Mouse (Mus musculus) midbrain, embryonic 11.5 days (tissue): ENCODE measurements around the gene Gli2. TPM values are rescaled to one million over a fixed set of nuclear protein-coding genes. Genes with fewer than 3 reads are reported as not detected.

Source experiments
- ATAC-seq: fragments of 200-750 bp; cut with Nextera tagmentation; 2 replicates; pipeline ENCODE4 v1.8.0; 2017; ENCODE audit warnings: moderate TSS enrichment, moderate library complexity; ENCODE audit not compliant: low FRiP score
- DNase-seq: peaks from one replicate; pipeline ENCODE4 v3.0.0; 2015; ENCODE audit warnings: low spot score; ENCODE audit errors: missing footprints
- H3K27ac ChIP-seq: fragments of 300-500 bp; sonication (generic); 2 replicates; pipeline ENCODE4 v1.5.1; 2014; ENCODE audit warnings: low read depth, low read length
- H3K27me3 ChIP-seq: fragments of 300-500 bp; sonication (generic); 2 replicates; pipeline ENCODE4 v1.6.1; 2014; ENCODE audit warnings: mild to moderate bottlenecking, low read length, moderate library complexity, mixed read lengths; ENCODE audit not compliant: control insufficient read depth, insufficient read depth
- H3K36me3 ChIP-seq: fragments of 300-500 bp; sonication (generic); 2 replicates; pipeline ENCODE4 v1.6.1; 2014; ENCODE audit warnings: mild to moderate bottlenecking, low read length, moderate library complexity, mixed read lengths; ENCODE audit not compliant: control insufficient read depth, insufficient read depth
- H3K4me1 ChIP-seq: fragments of 300-500 bp; sonication (generic); 2 replicates; pipeline ENCODE4 v1.6.1; 2014; ENCODE audit warnings: low read length; ENCODE audit not compliant: control insufficient read depth, insufficient read depth
- H3K4me2 ChIP-seq: fragments of 300-500 bp; sonication (generic); 2 replicates; pipeline ENCODE4 v1.6.1; 2014; ENCODE audit warnings: mild to moderate bottlenecking, moderate library complexity
- H3K4me3 ChIP-seq: fragments of 300-500 bp; sonication (generic); 2 replicates; pipeline ENCODE4 v1.5.1; 2014; ENCODE audit warnings: low read depth, low read length
- H3K9ac ChIP-seq: fragments of 300-500 bp; sonication (generic); 2 replicates; pipeline ENCODE4 v1.6.1; 2014; ENCODE audit warnings: low read length
- H3K9me3 ChIP-seq: fragments of 300-500 bp; sonication (generic); 2 replicates; pipeline ENCODE4 v1.6.1; 2016; ENCODE audit warnings: low read length; ENCODE audit not compliant: control insufficient read depth
- WGBS: fragments of 180-500 bp; shearing (Covaris S2); extraction: QIAGEN DNeasy Blood & Tissue Kit; methylation state at CpG from one replicate; pipeline ENCODE4 v1.1.7; 2014; 5-methylcytosine and 5-hydroxymethylcytosine counted together
- polyA plus RNA-seq: library from polyadenylated mRNA; unstranded; fragments of >200 nt; fragmentation: Nextera tagmentation; extraction: Ambion mirVana; gene quantifications from 2 replicates; pipeline ENCODE4 v1.2.1, GENCODE M21; 2014

Gli2 gene
- polyA plus RNA-seq, 1 experiment from 2014 or later = 9.0 TPM

DNA sequence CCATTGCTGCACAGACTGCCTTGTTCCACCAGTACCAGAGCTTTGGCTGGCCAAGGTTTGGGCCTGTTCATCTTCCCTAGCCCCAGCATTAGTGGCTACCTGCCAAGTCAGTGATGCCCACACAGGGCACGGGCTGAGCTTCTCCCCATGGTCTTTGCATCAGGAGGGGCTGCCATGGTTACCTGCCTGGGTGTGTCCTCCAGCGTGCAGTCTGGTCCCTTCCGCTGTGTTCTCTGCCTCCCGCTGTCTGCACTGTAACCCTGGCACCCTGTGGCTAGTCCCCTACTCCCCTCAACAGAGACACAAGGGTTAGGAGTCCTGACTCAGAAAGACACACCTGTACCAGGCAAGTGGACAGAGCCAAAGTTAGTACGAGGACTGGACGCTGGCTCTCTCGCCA, 24.5 kb upstream of the Gli2 start:
- no peaks in the 10 kb centered on the region for H3K9me3 ChIP-seq
- H3K4me1 ChIP-seq = no peaks in the 10 kb centered on the region
- H3K36me3 ChIP-seq = no peaks in the 10 kb centered on the region
- H3K4me2 ChIP-seq = no peak overlapping the region
- WGBS = 86% methylated on average over 7 of the region's 7 CpGs
- H3K4me3 ChIP-seq = no peak overlapping the region
- DNase-seq = no peak
- no peak for ATAC-seq
- H3K27ac ChIP-seq = no peak overlapping the region
- no peaks in the 10 kb centered on the region; the same call in 1 of the 2 replicates for H3K27me3 ChIP-seq
- no peak overlapping the region for H3K9ac ChIP-seq

DNA sequence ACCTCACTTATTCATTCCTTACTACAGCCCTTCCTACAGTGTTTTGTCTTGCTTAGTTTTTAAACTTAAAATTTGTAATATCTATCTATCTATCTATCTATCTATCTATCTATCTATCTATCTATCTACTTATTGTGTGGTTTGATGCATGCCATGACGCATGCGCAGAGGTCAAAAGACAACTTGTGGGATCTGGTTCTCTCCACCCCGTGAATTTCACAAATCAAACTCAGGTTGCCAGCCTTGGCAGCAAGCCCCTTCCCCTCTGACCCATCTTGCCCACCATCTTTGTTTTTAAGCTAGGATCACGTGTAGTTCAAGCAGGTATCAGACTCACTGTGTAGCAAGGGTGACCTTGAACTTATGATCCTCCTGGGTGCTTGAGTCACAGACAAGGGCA, 22.9 kb upstream of the Gli2 start:
- no peaks in the 10 kb centered on the region for H3K36me3 ChIP-seq
- no peak overlapping the region for H3K9ac ChIP-seq
- H3K4me1 ChIP-seq = no peaks in the 10 kb centered on the region
- H3K27me3 ChIP-seq = no peaks in the 10 kb centered on the region; the same call in 1 of the 2 replicates
- no peak overlapping the region for H3K4me2 ChIP-seq
- no peak for ATAC-seq
- no peak overlapping the region for H3K4me3 ChIP-seq
- peak; percentile 73 for DNase-seq
- WGBS = 79% methylated on average over 4 of the region's 4 CpGs
- no peak overlapping the region for H3K27ac ChIP-seq
- no peaks in the 10 kb centered on the region for H3K9me3 ChIP-seq

DNA sequence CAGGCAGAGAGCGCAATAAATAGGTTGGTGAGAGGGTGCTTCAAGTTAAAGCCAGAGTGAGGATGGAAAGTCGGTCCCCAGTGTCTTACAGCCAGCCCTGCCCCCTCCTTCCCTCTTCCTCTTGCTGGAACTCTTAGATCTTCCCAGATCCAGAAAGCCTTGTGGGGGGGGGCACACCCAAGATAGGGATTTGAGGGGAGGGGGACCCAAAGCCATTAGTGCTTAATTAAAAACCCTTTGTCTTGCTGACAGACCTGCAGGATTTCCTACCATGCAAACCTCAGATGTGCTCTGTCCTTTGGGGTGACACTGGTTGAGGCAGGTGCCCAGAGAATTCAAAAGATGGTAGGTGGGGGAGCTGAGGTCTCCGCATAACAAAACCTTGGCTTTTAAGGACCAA, 22.5 kb upstream of the Gli2 start:
- Histone ChIP-seq H3K9me3 (no peaks in the 10 kb centered on the region), H3K36me3 (no peaks in the 10 kb centered on the region), H3K27me3 (no peaks in the 10 kb centered on the region; the same call in 1 of the 2 replicates), H3K4me2 (no peak overlapping the region), H3K27ac (no peak overlapping the region), H3K4me1 (no peaks in the 10 kb centered on the region), H3K4me3 (no peak overlapping the region), H3K9ac (no peak overlapping the region)
- ATAC-seq (no peak), DNase-seq (peak; percentile 51)
- 57% methylated on average over 3 of the region's 3 CpGs for WGBS

DNA sequence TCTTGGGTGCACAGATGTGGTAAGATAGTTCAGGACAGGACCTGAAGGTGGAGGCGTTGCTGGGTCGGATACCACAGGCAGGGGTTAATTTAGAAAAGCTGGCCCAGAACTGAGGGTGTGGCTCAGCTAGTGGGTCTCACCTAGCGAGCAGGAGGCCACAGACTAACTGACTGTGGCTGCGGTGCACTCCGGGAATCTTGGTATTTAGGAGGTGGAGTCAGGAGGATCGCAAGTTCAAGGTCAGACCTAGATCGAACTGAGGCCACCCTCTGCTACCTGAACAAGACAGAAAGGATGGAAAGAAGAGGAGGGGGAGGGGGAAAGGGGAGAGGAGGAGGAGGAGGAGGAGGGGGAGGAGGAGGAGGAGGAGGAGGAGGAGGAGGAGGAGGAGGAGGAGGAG, 22.1 kb upstream of the Gli2 start:
- Histone ChIP-seq H3K36me3 (no peaks in the 10 kb centered on the region), H3K9me3 (no peaks in the 10 kb centered on the region), H3K4me3 (no peak overlapping the region), H3K4me2 (no peak overlapping the region), H3K4me1 (no peaks in the 10 kb centered on the region), H3K27ac (no peak overlapping the region), H3K27me3 (no peaks in the 10 kb centered on the region; the same call in 1 of the 2 replicates), H3K9ac (no peak overlapping the region)
- peak; percentile 19 for DNase-seq
- WGBS = 58% methylated on average over 7 of the region's 7 CpGs
- ATAC-seq = no peak

DNA sequence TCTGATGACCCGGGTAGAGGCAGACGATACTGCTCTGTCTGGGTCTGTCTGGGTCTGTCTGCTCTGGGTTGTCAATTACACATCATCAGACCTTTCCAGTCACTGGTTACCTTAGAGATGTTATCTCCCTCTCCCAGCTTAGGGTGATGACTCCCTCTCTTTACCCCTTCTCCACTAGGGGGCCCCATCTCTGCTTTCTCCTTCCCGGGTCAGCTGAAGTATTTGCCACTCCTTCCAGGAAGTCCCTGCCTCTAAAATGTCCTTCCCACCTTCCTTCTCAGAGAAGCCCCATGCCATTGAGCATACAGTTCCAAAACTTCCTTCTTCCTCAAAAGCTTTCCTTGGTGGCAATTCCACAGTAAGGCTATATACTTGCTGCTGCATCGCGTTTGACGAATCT, 21.5 kb upstream of the Gli2 start:
- 0 out of 2 replicates have a peak, but pooled peaks have one; percentile 14 for ATAC-seq

DNA sequence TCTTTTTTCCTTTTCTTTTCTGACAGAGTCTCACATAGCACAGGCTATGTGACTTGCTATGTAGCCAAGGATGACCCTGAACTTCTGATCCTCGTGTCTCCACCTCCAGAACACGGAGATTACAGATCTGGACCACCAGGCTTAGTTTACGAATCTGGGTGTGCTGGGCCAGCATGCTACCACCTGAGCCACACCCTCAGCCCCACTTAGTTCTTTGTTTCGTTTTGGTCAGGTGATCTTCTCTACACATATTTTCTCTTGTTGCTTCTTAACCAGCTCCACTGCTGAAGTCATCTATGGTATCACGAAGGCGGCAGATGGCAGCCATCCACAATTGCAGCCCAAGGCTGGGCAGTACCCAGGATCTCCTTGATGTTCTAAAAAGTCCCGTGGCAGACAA, 20.5 kb upstream of the Gli2 start:
- Histone ChIP-seq H3K27me3 (no peaks in the 10 kb centered on the region; the same call in 1 of the 2 replicates), H3K36me3 (no peaks in the 10 kb centered on the region), H3K9ac (no peak overlapping the region), H3K4me3 (no peak overlapping the region), H3K4me2 (no peak overlapping the region), H3K27ac (no peak overlapping the region), H3K9me3 (no peaks in the 10 kb centered on the region), H3K4me1 (no peaks in the 10 kb centered on the region)
- DNase-seq (peak; percentile 41), ATAC-seq (no peak)
- WGBS = 91% methylated on average over 7 of the region's 7 CpGs

More for the DNA sequence above, 21.5 kb upstream of the Gli2 start:
- DNase-seq = peak; percentile 79
- Histone ChIP-seq H3K4me2 (no peak overlapping the region), H3K36me3 (no peaks in the 10 kb centered on the region), H3K27ac (no peak overlapping the region), H3K27me3 (no peaks in the 10 kb centered on the region; the same call in 1 of the 2 replicates), H3K4me1 (no peaks in the 10 kb centered on the region), H3K9ac (no peak overlapping the region), H3K9me3 (no peaks in the 10 kb centered on the region), H3K4me3 (no peak overlapping the region)
- 69% methylated on average over 6 of the region's 6 CpGs for WGBS

DNA sequence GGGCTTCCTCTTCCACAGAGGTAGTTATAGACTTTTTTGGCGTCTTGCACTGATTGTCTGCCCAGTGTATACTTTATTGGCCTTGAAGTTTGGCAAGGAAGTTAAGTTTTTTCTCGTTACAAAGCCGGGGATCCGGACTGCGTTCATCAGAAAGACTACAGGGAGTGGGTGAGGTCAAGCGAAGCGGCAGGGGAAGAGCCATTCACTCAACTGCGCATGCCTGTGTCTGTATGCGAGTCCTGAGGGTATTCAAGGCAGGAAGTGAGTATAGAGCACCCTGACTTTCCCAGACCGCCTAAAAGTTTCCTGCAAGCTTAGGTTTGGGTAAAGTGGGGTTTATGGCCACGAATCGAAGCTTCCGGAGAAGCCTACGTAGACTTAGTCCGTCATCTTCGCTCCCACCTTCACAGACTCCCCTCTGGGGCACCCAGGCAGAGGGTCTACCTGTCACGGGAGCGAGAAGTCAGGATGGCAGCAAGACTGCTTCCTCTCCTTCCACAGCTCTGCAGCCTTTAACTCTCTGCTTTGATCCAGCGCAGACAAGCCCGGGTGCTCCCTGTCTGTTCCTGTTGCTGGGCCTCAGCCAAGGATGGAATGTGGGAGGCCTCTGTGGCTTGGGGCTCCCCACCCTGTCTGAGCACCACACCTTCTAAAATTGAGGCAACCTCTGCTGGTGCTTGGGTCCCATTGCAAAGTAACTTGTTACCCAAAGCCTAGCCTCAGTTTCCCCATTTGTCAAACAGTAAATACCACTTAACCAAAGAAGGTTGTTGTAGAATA, 11.7 kb upstream of the Gli2 start:
- Histone ChIP-seq H3K27ac (no peak overlapping the region), H3K4me3 (no peak overlapping the region), H3K4me2 (no peak overlapping the region), H3K36me3 (no peaks in the 10 kb centered on the region), H3K9ac (no peak overlapping the region), H3K9me3 (no peaks in the 10 kb centered on the region), H3K27me3 (no peaks in the 10 kb centered on the region), H3K4me1 (no peaks in the 10 kb centered on the region)
- no peak for ATAC-seq
- no peak for DNase-seq
- WGBS = 84% methylated on average over 20 of the region's 20 CpGs

DNA sequence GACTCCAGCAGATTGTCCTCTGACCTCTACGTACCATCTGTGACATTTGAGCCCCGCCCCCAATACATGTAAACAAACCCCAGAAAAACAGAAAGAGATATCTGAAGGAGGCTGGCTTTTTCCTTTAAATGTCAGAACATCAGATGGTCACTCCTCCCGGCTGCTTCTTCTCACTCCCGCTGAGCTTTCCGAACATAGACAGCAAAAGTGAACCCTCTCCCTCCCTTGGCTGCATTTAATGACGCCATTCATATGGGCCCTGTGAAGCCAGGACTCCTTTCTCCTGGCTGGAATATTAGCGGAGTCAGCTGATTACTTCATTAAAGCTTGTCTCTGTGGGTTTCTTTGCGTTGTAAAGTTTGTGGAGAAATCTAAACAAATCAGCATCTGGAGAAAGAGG, 3.1 kb upstream of the Gli2 start:
- ATAC-seq (no peak), DNase-seq (no peak)
- Histone ChIP-seq H3K27ac (no peak overlapping the region), H3K27me3 (peaks cover 2% of the 10 kb centered on the region), H3K9ac (no peak overlapping the region), H3K4me3 (no peak overlapping the region), H3K9me3 (no peaks in the 10 kb centered on the region), H3K4me1 (peaks cover 13% of the 10 kb centered on the region), H3K4me2 (no peak overlapping the region), H3K36me3 (no peaks in the 10 kb centered on the region)
- 80% methylated on average over 8 of the region's 8 CpGs for WGBS

DNA sequence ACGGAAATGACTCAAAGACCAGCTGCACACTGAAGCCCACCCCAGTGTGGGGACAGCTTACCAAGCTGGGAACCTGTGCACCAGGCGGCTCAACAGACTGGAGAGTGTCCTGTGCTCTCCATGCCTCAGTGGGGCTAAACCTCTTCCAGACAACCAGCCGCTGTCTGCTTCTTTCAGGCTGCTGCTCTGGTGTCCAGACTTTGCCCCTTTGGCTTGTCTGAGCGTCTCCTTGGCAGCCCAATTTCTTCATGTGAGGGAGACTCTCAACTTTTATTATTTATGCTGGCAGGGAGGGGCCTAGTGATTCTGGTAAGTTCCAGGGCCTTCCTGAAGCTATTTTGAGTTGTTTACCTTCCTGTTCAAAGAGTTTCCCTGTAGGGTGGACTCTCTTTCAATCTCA, 2.4 kb upstream of the Gli2 start:
- Histone ChIP-seq H3K9me3 (no peaks in the 10 kb centered on the region), H3K4me3 (no peak overlapping the region), H3K9ac (no peak overlapping the region), H3K4me1 (peaks cover 20% of the 10 kb centered on the region), H3K27ac (no peak overlapping the region), H3K4me2 (no peak overlapping the region), H3K36me3 (no peaks in the 10 kb centered on the region), H3K27me3 (peaks cover 8% of the 10 kb centered on the region)
- ATAC-seq (no peak), DNase-seq (no peak)
- WGBS = 84% methylated on average over 4 of the region's 4 CpGs
